Mouse (Mus musculus): ENCODE data around the gene Ltbp2. TPM values are rescaled to one million over a fixed set of nuclear protein-coding genes. Genes with fewer than 3 reads are reported as not detected.

Ltbp2 gene
- polyA plus RNA-seq, 1 experiment from 2014 or later = 0.87 TPM

GRCm38 (mm10) chr12:84856532-84856931 lies 19.8 kb downstream of the Ltbp2 start:
- Histone ChIP-seq H3K9me3 (ENCODE audit: control insufficient read depth) (no peaks in the 10 kb centered on the region), H3K9ac (ENCODE audit: low read depth, low read length) (no peak overlapping the region), H3K27ac (ENCODE audit: low read depth, low read length) (no peak overlapping the region), H3K27me3 (replicated peaks; ENCODE audit: control insufficient read depth, insufficient read depth, low read length) (no peaks in the 10 kb centered on the region), H3K4me1 (replicated peaks; ENCODE audit: control insufficient read depth, insufficient read depth, low read length) (no peaks in the 10 kb centered on the region), H3K4me3 (ENCODE audit: low read depth, low read length) (no peak overlapping the region), H3K4me2 (replicated peaks; ENCODE audit: low read depth) (no peak overlapping the region), H3K36me3 (ENCODE audit: control insufficient read depth, insufficient read depth) (no peaks in the 10 kb centered on the region)
- ATAC-seq = no peak
- WGBS = 84% methylated on average over 8 of the region's 8 CpGs
- no peak for TF ChIP-seq CTCF (IDR thresholded peaks at IDR 0.05; ENCODE audit: low read depth)

GRCm38 (mm10) chr12:84855084-84855625 lies 21.2 kb downstream of the Ltbp2 start:
- no peak overlapping the region for H3K4me3 ChIP-seq (ENCODE audit: low read depth, low read length)
- H3K27me3 ChIP-seq (replicated peaks; ENCODE audit: control insufficient read depth, insufficient read depth, low read length) = no peaks in the 10 kb centered on the region
- H3K4me2 ChIP-seq (replicated peaks; ENCODE audit: low read depth) = no peak overlapping the region
- H3K36me3 ChIP-seq (ENCODE audit: control insufficient read depth, insufficient read depth) = no peaks in the 10 kb centered on the region
- H3K9ac ChIP-seq (ENCODE audit: low read depth, low read length) = no peak overlapping the region
- H3K9me3 ChIP-seq (ENCODE audit: control insufficient read depth) = no peaks in the 10 kb centered on the region
- ATAC-seq = no peak
- WGBS = 76% methylated on average over 4 of the region's 4 CpGs
- H3K27ac ChIP-seq (ENCODE audit: low read depth, low read length) = no peak overlapping the region
- H3K4me1 ChIP-seq (replicated peaks; ENCODE audit: control insufficient read depth, insufficient read depth, low read length) = no peaks in the 10 kb centered on the region
- no peak for TF ChIP-seq CTCF (IDR thresholded peaks at IDR 0.05; ENCODE audit: low read depth)

- Histone ChIP-seq H3K27ac (ENCODE audit: low read depth, low read length) (no peak overlapping the region), H3K9ac (ENCODE audit: low read depth, low read length) (no peak overlapping the region), H3K4me3 (ENCODE audit: low read depth, low read length) (no peak overlapping the region), H3K4me2 (replicated peaks; ENCODE audit: low read depth) (no peak overlapping the region), H3K4me1 (replicated peaks; ENCODE audit: control insufficient read depth, insufficient read depth, low read length) (no peaks in the 10 kb centered on the region), H3K36me3 (ENCODE audit: control insufficient read depth, insufficient read depth) (no peaks in the 10 kb centered on the region), H3K9me3 (ENCODE audit: control insufficient read depth) (no peaks in the 10 kb centered on the region), H3K27me3 (replicated peaks; ENCODE audit: control insufficient read depth, insufficient read depth, low read length) (no peaks in the 10 kb centered on the region)
- no peak for ATAC-seq
- 93% methylated on average over 4 of the region's 4 CpGs for WGBS
- TF ChIP-seq CTCF (IDR thresholded peaks at IDR 0.05; ENCODE audit: low read depth) = no peak
Observed at GRCm38 (mm10) chr12:84854392-84855033, 21.8 kb downstream of the Ltbp2 start.

GRCm38 (mm10) chr12:84851403-84852040 lies 24.8 kb downstream of the Ltbp2 start:
- Histone ChIP-seq H3K27ac (ENCODE audit: low read depth, low read length) (no peak overlapping the region), H3K36me3 (ENCODE audit: control insufficient read depth, insufficient read depth) (no peaks in the 10 kb centered on the region), H3K27me3 (replicated peaks; ENCODE audit: control insufficient read depth, insufficient read depth, low read length) (no peaks in the 10 kb centered on the region), H3K4me2 (replicated peaks; ENCODE audit: low read depth) (no peak overlapping the region), H3K9ac (ENCODE audit: low read depth, low read length) (no peak overlapping the region), H3K4me1 (replicated peaks; ENCODE audit: control insufficient read depth, insufficient read depth, low read length) (no peaks in the 10 kb centered on the region; the same call in 1 of the 2 replicates), H3K4me3 (ENCODE audit: low read depth, low read length) (no peak overlapping the region), H3K9me3 (ENCODE audit: control insufficient read depth) (no peaks in the 10 kb centered on the region)
- WGBS = 56% methylated on average over 11 of the region's 11 CpGs
- no peak for TF ChIP-seq CTCF (IDR thresholded peaks at IDR 0.05; ENCODE audit: low read depth)
- no peak for ATAC-seq

GRCm38 (mm10) chr12:84847882-84848281 lies 28.4 kb downstream of the Ltbp2 start:
- no peaks in the 10 kb centered on the region for H3K9me3 ChIP-seq (ENCODE audit: control insufficient read depth)
- H3K4me2 ChIP-seq (replicated peaks; ENCODE audit: low read depth) = no peak overlapping the region
- H3K27me3 ChIP-seq (replicated peaks; ENCODE audit: control insufficient read depth, insufficient read depth, low read length) = no peaks in the 10 kb centered on the region
- no peak overlapping the region for H3K4me3 ChIP-seq (ENCODE audit: low read depth, low read length)
- H3K27ac ChIP-seq (ENCODE audit: low read depth, low read length) = no peak overlapping the region
- no peaks in the 10 kb centered on the region; the same call in 1 of the 2 replicates for H3K4me1 ChIP-seq (replicated peaks; ENCODE audit: control insufficient read depth, insufficient read depth, low read length)
- no peak for TF ChIP-seq CTCF (IDR thresholded peaks at IDR 0.05; ENCODE audit: low read depth)
- H3K36me3 ChIP-seq (ENCODE audit: control insufficient read depth, insufficient read depth) = no peaks in the 10 kb centered on the region
- 21% methylated on average over 6 of the region's 6 CpGs for WGBS
- peak; percentile 29; the same call in 1 of the 2 replicates for ATAC-seq
- no peak overlapping the region for H3K9ac ChIP-seq (ENCODE audit: low read depth, low read length)

GRCm38 (mm10) chr12:84847480-84847879 lies 28.9 kb downstream of the Ltbp2 start:
- Histone ChIP-seq H3K27ac (ENCODE audit: low read depth, low read length) (no peak overlapping the region), H3K4me2 (replicated peaks; ENCODE audit: low read depth) (no peak overlapping the region), H3K9ac (ENCODE audit: low read depth, low read length) (no peak overlapping the region), H3K36me3 (ENCODE audit: control insufficient read depth, insufficient read depth) (no peaks in the 10 kb centered on the region), H3K4me1 (replicated peaks; ENCODE audit: control insufficient read depth, insufficient read depth, low read length) (no peaks in the 10 kb centered on the region; the same call in 1 of the 2 replicates), H3K27me3 (replicated peaks; ENCODE audit: control insufficient read depth, insufficient read depth, low read length) (no peaks in the 10 kb centered on the region), H3K4me3 (ENCODE audit: low read depth, low read length) (no peak overlapping the region), H3K9me3 (ENCODE audit: control insufficient read depth) (no peaks in the 10 kb centered on the region)
- ATAC-seq = peak; percentile 50; the same call in 1 of the 2 replicates
- 26% methylated on average over 7 of the region's 7 CpGs for WGBS
- no peak for TF ChIP-seq CTCF (IDR thresholded peaks at IDR 0.05; ENCODE audit: low read depth)

Data from intestine, postnatal 0 days (tissue).